Mouse (Mus musculus): ENCODE results near the gene Olfr108. TPM values are rescaled to one million over a fixed set of nuclear protein-coding genes. Genes with fewer than 3 reads are reported as not detected.

Olfr108 gene
- polyA plus RNA-seq (2015; fragmentation: Nextera tagmentation; extraction: Ambion mirVana), result not detected in 2 replicates

DNA sequence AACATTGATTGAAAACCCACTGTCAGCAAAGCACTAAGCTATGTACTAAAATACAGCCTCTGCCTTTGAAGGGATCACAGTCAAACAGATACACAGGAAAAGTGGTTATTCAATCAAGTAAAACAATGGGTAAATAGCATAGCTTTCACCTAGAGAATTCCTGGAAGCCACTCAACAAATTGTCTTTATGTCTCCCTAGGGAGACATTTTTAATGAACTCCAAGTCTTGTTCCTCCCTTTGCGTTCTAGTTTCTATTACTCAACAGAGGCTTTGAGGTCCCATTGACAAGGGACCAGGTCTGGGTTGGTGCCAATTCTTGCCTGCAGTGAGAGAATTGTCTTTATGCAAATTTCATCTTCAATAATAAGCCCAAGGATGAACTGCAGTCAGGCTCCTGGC is at the start of gene Olfr108:
Olfr108 (plus strand) TSS at position 301 of the 400 bp plus-strand sequence.

DNA sequence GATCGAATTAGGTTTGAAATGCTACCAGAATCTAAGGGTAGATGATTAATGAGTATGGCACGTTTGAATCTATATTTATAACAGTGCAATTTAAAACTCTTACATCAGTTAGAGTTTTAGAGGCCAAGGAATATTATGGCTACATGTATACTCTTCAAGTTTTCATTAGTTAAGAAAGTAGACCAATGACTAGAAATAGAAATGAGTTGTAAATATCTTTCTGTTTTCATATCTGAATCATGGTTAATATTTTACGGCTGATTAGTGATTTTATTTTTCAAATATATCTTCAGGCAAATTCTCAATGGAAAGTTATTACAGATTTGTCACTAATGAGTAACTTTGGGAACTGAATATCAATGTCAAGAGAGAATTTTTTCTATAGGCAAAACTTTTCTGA is 46.4 kb upstream of the Olfr108 start, which contains the start of gene Olfr107:
Olfr107 (plus strand) TSS at position 301 of the 400 bp plus-strand sequence.

GRCm38 (mm10) chr17:37458616-37459015 is 13.3 kb downstream of the Olfr108 start, which contains the start of gene Olfr109:
Olfr109 (plus strand) TSS chr17:37458916.

GRCm38 (mm10) chr17:37483452-37483851 is 38.2 kb downstream of the Olfr108 start, which contains the start of gene H2-M2:
H2-M2 (minus strand) TSS chr17:37483552.

GRCm38 (mm10) chr17:37491930-37492518 is 46.7 kb downstream of the Olfr108 start, which contains the start of gene Olfr110:
Olfr110 (plus strand) TSS chr17:37492468.

Other genes starting within 250 kb of the Olfr108 start
- 0.21 TPM in 1 of 2 replicates, not detected in the other for gene Olfr94, start 244.5 kb upstream of the Olfr108 start, polyA plus RNA-seq (2015; fragmentation: Nextera tagmentation; extraction: Ambion mirVana)
- 0.03 and 0.04 TPM in 2 replicates for gene Olfr95, start 232.4 kb upstream of the Olfr108 start, polyA plus RNA-seq (2015; fragmentation: Nextera tagmentation; extraction: Ambion mirVana)
- gene Olfr96, start 225.3 kb upstream of the Olfr108 start, polyA plus RNA-seq (2015; fragmentation: Nextera tagmentation; extraction: Ambion mirVana), result not detected in 2 replicates
- not detected in 2 replicates for gene Olfr97, start 208.2 kb upstream of the Olfr108 start, polyA plus RNA-seq (2015; fragmentation: Nextera tagmentation; extraction: Ambion mirVana)
- not detected in 2 replicates for gene Olfr98, start 181.7 kb upstream of the Olfr108 start, polyA plus RNA-seq (2015; fragmentation: Nextera tagmentation; extraction: Ambion mirVana)
- 2.6 and 2.8 TPM in 2 replicates for gene H2-M3, start 175.3 kb upstream of the Olfr108 start, polyA plus RNA-seq (2015; fragmentation: Nextera tagmentation; extraction: Ambion mirVana)
- gene Olfr99, start 162.0 kb upstream of the Olfr108 start, polyA plus RNA-seq (2015; fragmentation: Nextera tagmentation; extraction: Ambion mirVana), result not detected in 2 replicates
- gene Olfr101, start 141.2 kb upstream of the Olfr108 start, polyA plus RNA-seq (2015; fragmentation: Nextera tagmentation; extraction: Ambion mirVana), result not detected in 2 replicates
- gene Olfr102, start 128.4 kb upstream of the Olfr108 start, polyA plus RNA-seq (2015; fragmentation: Nextera tagmentation; extraction: Ambion mirVana), result not detected in 2 replicates
- gene Olfr103, start 105.8 kb upstream of the Olfr108 start, polyA plus RNA-seq (2015; fragmentation: Nextera tagmentation; extraction: Ambion mirVana), result not detected in 2 replicates
- not detected in 2 replicates for gene Olfr104-ps, start 85.9 kb upstream of the Olfr108 start, polyA plus RNA-seq (2015; fragmentation: Nextera tagmentation; extraction: Ambion mirVana)
- gene Olfr105-ps, start 66.4 kb upstream of the Olfr108 start, polyA plus RNA-seq (2015; fragmentation: Nextera tagmentation; extraction: Ambion mirVana), result not detected in 2 replicates
- not detected in 2 replicates for gene Olfr106-ps, start 55.1 kb upstream of the Olfr108 start, polyA plus RNA-seq (2015; fragmentation: Nextera tagmentation; extraction: Ambion mirVana)
- not detected in 2 replicates for gene Olfr107, start 46.3 kb upstream of the Olfr108 start, polyA plus RNA-seq (2015; fragmentation: Nextera tagmentation; extraction: Ambion mirVana)
- not detected in 2 replicates for gene Olfr109, start 13.4 kb downstream of the Olfr108 start, polyA plus RNA-seq (2015; fragmentation: Nextera tagmentation; extraction: Ambion mirVana)
- gene H2-M2, start 38.1 kb downstream of the Olfr108 start, polyA plus RNA-seq (2015; fragmentation: Nextera tagmentation; extraction: Ambion mirVana), result not detected in 2 replicates
- not detected in 2 replicates for gene Olfr110, start 47.0 kb downstream of the Olfr108 start, polyA plus RNA-seq (2015; fragmentation: Nextera tagmentation; extraction: Ambion mirVana)
- 0.44 TPM in 1 of 2 replicates, not detected in the other for gene Olfr111, start 62.5 kb downstream of the Olfr108 start, polyA plus RNA-seq (2015; fragmentation: Nextera tagmentation; extraction: Ambion mirVana)
- gene Olfr112, start 124.0 kb downstream of the Olfr108 start, polyA plus RNA-seq (2015; fragmentation: Nextera tagmentation; extraction: Ambion mirVana), result not detected in 2 replicates
- gene Olfr113, start 132.2 kb downstream of the Olfr108 start, polyA plus RNA-seq (2015; fragmentation: Nextera tagmentation; extraction: Ambion mirVana), result not detected in 2 replicates
- not detected in 2 replicates for gene Olfr114, start 147.3 kb downstream of the Olfr108 start, polyA plus RNA-seq (2015; fragmentation: Nextera tagmentation; extraction: Ambion mirVana)
- gene Olfr115, start 181.6 kb downstream of the Olfr108 start, polyA plus RNA-seq (2015; fragmentation: Nextera tagmentation; extraction: Ambion mirVana), result not detected in 2 replicates
- gene Olfr116, start 181.7 kb downstream of the Olfr108 start, polyA plus RNA-seq (2015; fragmentation: Nextera tagmentation; extraction: Ambion mirVana), result not detected in 2 replicates
- not detected in 2 replicates for gene Olfr117, start 218.3 kb downstream of the Olfr108 start, polyA plus RNA-seq (2015; fragmentation: Nextera tagmentation; extraction: Ambion mirVana)
- gene Olfr118, start 221.5 kb downstream of the Olfr108 start, polyA plus RNA-seq (2015; fragmentation: Nextera tagmentation; extraction: Ambion mirVana), result not detected in 2 replicates